Mouse (Mus musculus) embryonic fibroblast, embryonic 13.5 days (primary cell): ENCODE results near the gene Plb1.

Source experiments
- CTCF ChIP-seq: IDR thresholded peaks from 2 replicates; pipeline ENCODE4 v1.5.1; 2011; ENCODE audit warnings: mild to moderate bottlenecking, control low read depth, low read length, moderate library complexity, borderline replicate concordance; ENCODE audit not compliant: insufficient read depth
- POLR2A ChIP-seq: IDR thresholded peaks from 2 replicates; pipeline ENCODE4 v1.6.1; 2011; ENCODE audit warnings: low read depth, mild to moderate bottlenecking, control low read depth, low read length, moderate library complexity

DNA sequence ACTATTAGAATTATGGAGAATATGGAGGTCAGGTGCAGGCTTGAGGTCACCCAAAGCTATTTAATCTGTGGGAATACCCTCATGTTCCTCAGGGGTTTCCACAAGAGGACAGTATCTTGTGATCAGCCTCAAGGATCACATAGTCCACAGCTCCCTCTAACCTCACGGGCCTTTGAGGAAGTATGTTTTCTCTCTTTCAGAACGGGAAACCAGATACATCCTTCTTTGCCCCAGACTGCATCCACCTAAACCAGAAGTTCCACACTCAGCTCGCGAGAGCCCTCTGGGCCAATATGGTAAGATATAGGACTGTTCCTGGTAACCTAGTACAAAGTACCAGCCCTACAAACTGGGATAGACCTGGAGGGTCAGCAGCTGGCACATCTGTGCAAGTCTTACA is 100.1 kb downstream of the Plb1 start:
- TF ChIP-seq CTCF (no peak), POLR2A (no peak)
